Mouse (Mus musculus) Muller cell, postnatal 12 days (primary cell): Measurements from ENCODE around the gene Glis1.

Experiments used
- DNase-seq: peaks from one replicate; pipeline ENCODE4 v3.0.0-alpha.2; 2015; ENCODE audit errors: inconsistent ontology term

The Glis1 gene

DNA sequence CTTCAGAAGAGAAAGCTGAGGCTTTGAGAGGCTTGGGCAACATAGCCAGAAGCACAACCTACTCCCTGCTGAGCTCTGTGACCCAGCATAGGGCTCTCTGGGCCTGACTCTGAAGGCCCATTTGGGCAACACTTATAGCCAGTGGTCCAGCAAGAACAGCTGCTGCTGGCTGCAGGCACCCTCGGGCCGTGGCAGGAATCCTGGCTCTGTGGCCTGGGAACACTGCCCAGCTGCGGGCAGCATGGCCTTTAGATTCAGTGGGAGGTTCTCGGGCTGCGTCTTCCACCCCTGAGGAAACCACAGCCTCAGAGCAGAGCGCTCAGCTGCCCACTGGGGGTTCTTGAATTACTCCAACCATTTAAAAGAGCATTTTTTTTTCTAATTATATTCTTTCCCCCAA is 189.5 kb downstream of the Glis1 start:
- DNase-seq = peak; percentile 48

DNA sequence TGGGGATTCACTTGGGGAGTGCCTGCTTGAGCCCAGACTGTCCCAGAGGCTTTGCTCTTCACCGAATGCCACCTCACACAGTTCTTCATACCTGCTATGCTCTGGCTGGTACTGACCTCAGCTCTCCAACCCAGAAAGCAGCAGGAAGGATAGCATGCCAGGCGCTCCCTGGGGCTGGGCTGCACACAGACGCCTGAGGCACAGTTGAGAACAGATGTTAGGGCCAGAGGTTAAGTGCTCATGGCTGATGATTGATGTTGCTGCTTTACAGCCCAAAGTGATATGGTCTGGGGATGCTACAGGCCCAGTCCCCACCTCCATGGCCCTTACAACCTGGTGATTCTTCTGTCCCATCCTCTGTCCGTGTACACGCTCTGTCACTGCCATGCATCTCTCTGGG is 190.6 kb downstream of the Glis1 start:
- DNase-seq = no peak

GRCm38 (mm10) chr4:107628226-107628625 is 193.8 kb downstream of the Glis1 start:
- DNase-seq = no peak

DNA sequence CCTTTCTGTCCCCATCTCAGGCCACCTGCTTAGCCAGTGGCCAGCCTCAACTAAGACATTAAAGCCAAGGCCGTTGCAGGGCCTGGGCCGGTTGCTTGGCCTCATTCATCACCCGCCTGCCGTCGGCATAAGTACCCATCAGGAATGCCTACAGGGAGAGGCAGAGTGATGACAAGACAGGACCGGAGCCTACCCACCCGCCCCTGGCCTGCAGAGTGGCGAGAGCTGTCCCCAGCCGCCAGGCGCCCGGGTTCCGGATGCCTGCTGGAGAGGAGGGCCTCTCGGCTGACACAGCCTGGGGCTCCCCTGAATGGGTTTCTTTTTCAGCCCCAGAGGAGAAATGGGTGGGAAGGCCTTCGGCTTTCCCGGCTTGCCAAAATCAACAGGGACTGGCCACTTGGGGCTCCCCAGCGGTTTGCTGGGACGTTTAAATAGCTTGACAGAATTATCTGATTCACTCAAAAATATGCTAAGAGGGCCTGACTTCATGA is 194.6 kb downstream of the Glis1 start:
- no peak for DNase-seq

DNA sequence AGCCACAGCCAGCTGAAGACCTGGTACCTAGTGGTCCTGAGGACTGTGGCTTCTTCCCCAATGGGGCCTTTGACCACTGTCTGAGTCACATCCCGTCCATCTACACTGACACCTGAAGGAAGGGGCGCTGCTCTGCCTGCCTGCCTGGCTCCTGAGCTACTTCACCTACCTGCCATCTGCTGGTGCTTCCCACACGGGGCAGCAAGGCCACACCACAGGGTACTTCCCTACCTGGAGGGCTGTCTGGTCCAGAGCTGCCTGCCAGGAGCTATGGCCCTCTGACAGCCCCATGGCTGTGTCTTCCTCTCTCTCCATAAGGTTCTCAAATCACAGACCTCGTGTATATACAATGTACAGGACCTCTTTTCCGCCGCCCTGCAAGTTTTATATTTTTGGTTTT is 200.2 kb downstream of the Glis1 start:
- DNase-seq = no peak

GRCm38 (mm10) chr4:107636099-107636498 is 201.7 kb downstream of the Glis1 start:
- DNase-seq = no peak

- peak; percentile 23 for DNase-seq
These were observed 203.3 kb downstream of the Glis1 start for GRCm38 (mm10) chr4:107637670-107638069.

DNA sequence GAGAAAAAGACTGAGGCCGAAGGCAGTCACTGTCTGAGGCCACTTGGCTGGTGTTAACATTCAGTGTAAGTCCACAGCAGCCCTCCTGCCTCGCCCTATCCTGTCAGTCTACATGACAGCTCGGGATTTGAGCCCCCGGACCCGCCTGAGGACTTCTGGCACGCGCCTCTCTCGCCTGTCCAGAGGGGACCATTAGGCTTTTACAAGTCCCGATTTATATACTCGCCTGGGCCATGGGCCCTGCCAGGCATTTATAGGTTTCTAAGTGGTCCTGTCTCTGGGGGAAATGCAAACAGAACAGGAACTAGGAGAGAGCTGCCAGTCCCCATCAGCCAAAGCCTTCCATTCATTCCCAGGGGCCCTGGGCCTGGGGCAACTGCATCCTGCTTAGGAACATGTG is 203.9 kb downstream of the Glis1 start:
- DNase-seq = no peak

GRCm38 (mm10) chr4:107641624-107642023 is 207.2 kb downstream of the Glis1 start:
- DNase-seq = no peak

GRCm38 (mm10) chr4:107648959-107649485 is 214.6 kb downstream of the Glis1 start:
- no peak for DNase-seq

- peak; percentile 24 for DNase-seq
These were observed 216.7 kb downstream of the Glis1 start for GRCm38 (mm10) chr4:107651021-107651496.

DNA sequence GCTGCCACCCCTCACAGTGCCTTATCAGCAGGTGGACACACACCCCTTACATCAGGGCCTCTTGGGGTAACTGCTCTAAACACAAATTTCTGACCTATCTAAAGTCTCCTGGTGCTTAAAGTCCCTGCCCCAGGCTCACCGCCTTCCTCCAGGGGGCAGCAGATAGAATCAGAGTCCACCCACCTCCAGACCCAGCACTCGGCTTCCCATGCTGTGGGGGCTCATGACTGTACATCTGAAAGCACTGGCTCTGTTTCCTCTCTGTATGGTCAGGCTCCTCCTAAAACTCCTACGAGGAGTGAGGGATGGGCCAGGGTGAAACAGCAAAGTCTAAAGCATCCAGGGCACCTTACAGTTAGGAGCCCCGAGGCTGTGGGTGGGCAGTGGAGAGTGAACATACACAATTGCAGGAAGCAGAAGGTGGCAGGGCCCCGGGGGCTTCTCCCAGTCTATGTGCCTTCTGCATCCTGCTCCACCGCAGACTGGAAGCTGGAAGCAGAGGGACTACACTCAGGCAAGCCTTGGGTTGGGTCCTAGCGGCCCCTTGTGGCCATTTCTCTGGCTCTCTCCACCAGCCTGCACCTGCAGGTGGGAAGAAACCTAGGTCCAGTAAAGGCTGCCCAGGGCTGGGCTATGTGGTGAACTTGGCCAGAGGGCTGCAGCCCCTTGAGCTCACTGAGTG is 218.3 kb downstream of the Glis1 start:
- peak; percentile 77 for DNase-seq

- no peak for DNase-seq
These were observed 218.9 kb downstream of the Glis1 start for GRCm38 (mm10) chr4:107653280-107653643.

- DNase-seq = no peak
These were observed 226.3 kb downstream of the Glis1 start for GRCm38 (mm10) chr4:107660649-107661048.

DNA sequence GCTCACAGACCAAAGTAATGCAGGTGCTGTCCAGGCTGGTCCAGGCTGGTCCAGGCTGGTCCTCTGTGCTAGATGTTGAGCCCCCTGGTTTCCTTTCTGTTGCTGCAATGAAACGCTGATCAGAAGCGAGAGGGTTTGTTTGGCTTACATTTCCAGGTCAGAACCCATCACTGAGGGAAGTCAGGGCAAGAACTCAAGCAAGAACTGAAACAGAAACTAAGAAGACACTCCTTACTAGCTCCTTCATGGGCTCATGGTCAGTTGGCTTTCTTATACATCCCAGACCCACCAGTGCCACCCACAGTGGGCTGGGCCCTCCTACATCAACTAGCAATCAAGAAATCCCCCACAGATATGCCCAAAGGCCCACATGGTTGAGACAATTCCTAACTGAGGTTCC is 234.1 kb downstream of the Glis1 start:
- DNase-seq = no peak

GRCm38 (mm10) chr4:107670731-107671130 is 236.3 kb downstream of the Glis1 start:
- no peak for DNase-seq

- DNase-seq = peak; percentile 71
These were observed 239.4 kb downstream of the Glis1 start for GRCm38 (mm10) chr4:107673638-107674321.

DNA sequence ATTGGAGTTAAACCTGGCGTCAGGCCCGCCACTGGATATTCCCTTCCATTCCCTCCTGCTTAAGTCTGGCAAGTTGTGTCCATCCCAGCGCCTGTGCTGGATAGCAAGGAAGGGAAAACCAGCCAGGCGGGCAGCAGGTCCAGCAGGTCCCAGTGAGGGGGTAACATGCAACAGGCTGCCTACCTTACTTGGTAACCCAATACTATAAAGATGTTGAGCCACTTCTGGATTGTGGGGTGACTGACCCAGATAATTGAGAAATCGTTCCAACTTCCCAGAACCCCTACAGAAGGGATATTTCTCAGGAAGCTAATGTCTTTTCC is 239.9 kb downstream of the Glis1 start:
- no peak for DNase-seq

DNA sequence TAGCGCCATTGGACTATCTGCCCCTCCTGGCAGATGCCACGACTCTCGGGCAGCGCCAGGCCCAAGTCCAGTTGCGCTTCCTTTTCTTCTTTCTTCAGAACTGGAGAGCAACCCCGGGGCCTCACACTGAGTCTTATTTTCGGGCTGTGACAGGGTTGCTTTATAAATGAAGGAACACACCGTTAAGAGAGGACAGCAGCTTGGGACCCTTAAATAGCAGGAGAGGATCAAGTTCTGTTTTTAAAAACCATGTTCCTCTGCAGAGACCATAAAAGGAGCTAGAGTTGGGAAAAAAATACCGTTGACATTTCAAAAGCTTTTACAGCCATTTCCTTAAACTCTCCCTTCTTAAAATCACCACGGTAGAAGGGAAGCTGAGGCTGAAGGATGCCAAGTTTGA is 241.3 kb downstream of the Glis1 start:
- no peak for DNase-seq

GRCm38 (mm10) chr4:107680311-107681098 is 246.1 kb downstream of the Glis1 start:
- no peak for DNase-seq

GRCm38 (mm10) chr4:107681099-107681849 is 246.9 kb downstream of the Glis1 start:
- DNase-seq = no peak
